Mouse (Mus musculus) forebrain, embryonic 14.5 days (tissue): ENCODE results near the gene Wbp2. TPM values are rescaled to one million over a fixed set of nuclear protein-coding genes. Genes with fewer than 3 reads are reported as not detected.

Source experiments
- ATAC-seq: fragments of 200-750 bp; cut with Nextera tagmentation; 2 replicates; pipeline ENCODE4 v1.8.0; 2017; ENCODE audit warnings: mild to moderate bottlenecking, moderate library complexity
- DNase-seq: peaks from one replicate; pipeline ENCODE4 v3.0.0-alpha.2; 2015; ENCODE audit warnings: low spot score
- H3K27ac ChIP-seq: fragments of 300-500 bp; sonication (generic); 2 replicates; pipeline ENCODE4 v1.5.1; 2014; ENCODE audit warnings: low read depth, mild to moderate bottlenecking, control low read depth, low read length, moderate library complexity
- H3K27me3 ChIP-seq: fragments of 300-500 bp; sonication (generic); replicated peaks from 2 replicates; pipeline ENCODE4 v1.6.1; 2014; ENCODE audit warnings: low read length, control low read depth, mixed read lengths; ENCODE audit not compliant: control insufficient read depth, insufficient read depth
- H3K36me3 ChIP-seq: fragments of 300-500 bp; sonication (generic); 2 replicates; pipeline ENCODE4 v1.6.1; 2014; ENCODE audit warnings: low read length, control low read depth; ENCODE audit not compliant: control insufficient read depth, insufficient read depth
- H3K4me1 ChIP-seq: fragments of 300-500 bp; sonication (generic); 2 replicates; pipeline ENCODE4 v1.6.1; 2014; ENCODE audit warnings: antibody characterized with exemption, low read length, control low read depth; ENCODE audit not compliant: control insufficient read depth, insufficient read depth
- H3K4me2 ChIP-seq: fragments of 300-500 bp; sonication (generic); 2 replicates; pipeline ENCODE4 v1.6.1; 2014; ENCODE audit warnings: mild to moderate bottlenecking, control low read depth, low read length
- H3K4me3 ChIP-seq: fragments of 300-500 bp; sonication (generic); 2 replicates; pipeline ENCODE4 v1.5.1; 2014; ENCODE audit warnings: low read depth, low read length, control low read depth
- H3K9ac ChIP-seq: fragments of 300-500 bp; sonication (generic); 2 replicates; pipeline ENCODE4 v1.6.1; 2014; ENCODE audit warnings: mild to moderate bottlenecking, low read length, control low read depth, moderate library complexity
- H3K9me3 ChIP-seq: fragments of 300-500 bp; sonication (generic); replicated peaks from 2 replicates; pipeline ENCODE4 v1.6.1; 2016; ENCODE audit warnings: low read length, control low read depth, mixed read lengths; ENCODE audit not compliant: control insufficient read depth
- WGBS: fragments of 180-500 bp; shearing (Covaris S2); extraction: QIAGEN DNeasy Blood & Tissue Kit; methylation state at CpG from one replicate; pipeline ENCODE4 v1.1.7; 2014; 5-methylcytosine and 5-hydroxymethylcytosine counted together
- polyA plus RNA-seq: library from polyadenylated mRNA; unstranded; fragments of >200 nt; fragmentation: Nextera tagmentation; extraction: Ambion mirVana; gene quantifications from 2 replicates; pipeline ENCODE4 v1.2.1, GENCODE M21; 2014

Wbp2 gene
- polyA plus RNA-seq, 1 experiment from 2014 or later = 145 TPM

DNA sequence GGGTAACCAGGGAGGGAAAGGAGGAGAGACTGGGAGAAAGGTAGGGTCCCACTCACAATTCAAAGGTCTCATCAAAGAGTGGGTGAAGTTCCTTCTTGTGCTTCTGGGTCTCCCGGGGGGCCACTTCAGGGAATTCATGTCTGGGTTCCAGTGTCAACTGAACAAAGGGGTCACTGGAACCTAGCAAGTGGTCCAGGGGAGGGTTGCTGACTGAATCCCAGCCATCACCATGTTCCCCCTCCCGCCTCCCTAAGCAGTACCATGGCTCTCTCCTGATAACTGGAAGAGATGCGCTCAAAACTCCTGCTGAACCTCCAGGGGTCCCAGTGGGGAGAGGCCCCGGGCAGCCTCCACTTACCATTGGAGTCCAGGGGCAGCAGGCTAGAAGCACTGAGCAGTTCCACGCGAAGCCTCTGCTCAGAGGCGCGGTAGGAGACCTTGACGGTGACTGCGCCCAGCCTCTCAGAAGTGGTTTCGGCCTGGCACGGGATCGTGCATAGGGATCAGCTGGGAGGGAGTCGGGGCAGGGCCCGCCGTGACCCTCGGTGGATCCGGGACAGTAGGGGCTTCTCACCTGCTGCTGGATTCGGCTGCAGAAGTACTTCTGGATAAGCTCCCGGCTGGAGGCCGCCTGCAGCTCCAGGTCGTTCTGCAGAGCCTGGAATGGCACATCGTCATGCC is 22.5 kb downstream of the Wbp2 start:
- no peak for ATAC-seq
- no peak for DNase-seq
- Histone ChIP-seq H3K27ac (no peak overlapping the region), H3K9ac (no peak overlapping the region), H3K4me1 (no peaks in the 10 kb centered on the region), H3K4me3 (no peak overlapping the region), H3K27me3 (no peaks in the 10 kb centered on the region), H3K9me3 (no peaks in the 10 kb centered on the region), H3K36me3 (peaks cover 29% of the 10 kb centered on the region), H3K4me2 (no peak overlapping the region)
- WGBS = 71% methylated on average over 23 of the region's 23 CpGs

DNA sequence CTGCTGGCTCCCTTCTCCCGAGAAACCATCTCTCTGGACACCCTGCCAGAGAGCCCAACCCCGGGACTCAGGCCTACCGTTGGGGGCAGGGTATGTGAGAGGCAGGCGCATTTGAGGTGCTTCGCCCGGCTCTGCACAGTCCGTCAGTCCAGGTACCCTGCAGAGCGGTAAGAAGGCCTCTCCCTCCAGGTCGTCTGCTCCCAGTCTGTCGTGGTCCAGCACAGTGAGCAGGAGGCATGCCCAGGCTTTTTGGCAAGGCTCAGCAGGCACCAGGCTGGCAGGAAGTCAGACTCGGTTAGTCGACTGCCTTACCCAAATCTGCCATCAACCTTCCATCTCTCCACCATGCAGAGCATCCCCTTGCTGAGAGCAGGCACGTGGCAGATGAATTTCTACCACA is 23.2 kb downstream of the Wbp2 start:
- Histone ChIP-seq H3K36me3 (peaks cover 37% of the 10 kb centered on the region), H3K9me3 (no peaks in the 10 kb centered on the region), H3K27ac (no peak overlapping the region; the same call in 1 of the 2 replicates), H3K4me2 (no peak overlapping the region), H3K27me3 (no peaks in the 10 kb centered on the region), H3K9ac (no peak overlapping the region), H3K4me1 (no peaks in the 10 kb centered on the region), H3K4me3 (no peak overlapping the region)
- DNase-seq (no peak), ATAC-seq (no peak)
- WGBS = 62% methylated on average over 13 of the region's 13 CpGs

DNA sequence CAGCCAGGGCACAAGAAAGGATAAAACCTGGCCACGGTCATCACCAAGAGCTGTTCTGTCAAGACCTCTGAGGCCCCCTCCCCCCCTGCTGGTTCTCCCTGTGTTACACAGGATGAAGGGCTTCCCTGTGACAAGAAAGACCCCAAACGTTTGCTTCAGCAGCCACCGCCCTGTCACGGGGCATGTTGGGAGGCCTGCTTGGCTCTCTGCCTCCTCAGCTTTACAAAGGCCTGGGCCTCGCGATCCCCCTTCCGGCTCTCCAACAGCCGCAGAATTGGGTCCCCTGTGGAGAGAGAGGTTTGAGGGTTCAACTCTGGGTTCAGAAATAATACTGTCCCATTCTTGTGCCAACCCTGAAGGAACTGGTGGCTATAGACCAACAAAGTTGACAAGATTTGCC is 24.3 kb downstream of the Wbp2 start:
- Histone ChIP-seq H3K9ac (peak overlapping the region; percentile 29; the same call in 1 of the 2 replicates), H3K4me1 (no peaks in the 10 kb centered on the region), H3K36me3 (peaks cover 47% of the 10 kb centered on the region), H3K4me2 (no peak overlapping the region), H3K9me3 (no peaks in the 10 kb centered on the region), H3K27me3 (no peaks in the 10 kb centered on the region), H3K27ac (no peak overlapping the region), H3K4me3 (no peak overlapping the region)
- DNase-seq (no peak), ATAC-seq (no peak)
- 32% methylated on average over 8 of the region's 8 CpGs for WGBS

DNA sequence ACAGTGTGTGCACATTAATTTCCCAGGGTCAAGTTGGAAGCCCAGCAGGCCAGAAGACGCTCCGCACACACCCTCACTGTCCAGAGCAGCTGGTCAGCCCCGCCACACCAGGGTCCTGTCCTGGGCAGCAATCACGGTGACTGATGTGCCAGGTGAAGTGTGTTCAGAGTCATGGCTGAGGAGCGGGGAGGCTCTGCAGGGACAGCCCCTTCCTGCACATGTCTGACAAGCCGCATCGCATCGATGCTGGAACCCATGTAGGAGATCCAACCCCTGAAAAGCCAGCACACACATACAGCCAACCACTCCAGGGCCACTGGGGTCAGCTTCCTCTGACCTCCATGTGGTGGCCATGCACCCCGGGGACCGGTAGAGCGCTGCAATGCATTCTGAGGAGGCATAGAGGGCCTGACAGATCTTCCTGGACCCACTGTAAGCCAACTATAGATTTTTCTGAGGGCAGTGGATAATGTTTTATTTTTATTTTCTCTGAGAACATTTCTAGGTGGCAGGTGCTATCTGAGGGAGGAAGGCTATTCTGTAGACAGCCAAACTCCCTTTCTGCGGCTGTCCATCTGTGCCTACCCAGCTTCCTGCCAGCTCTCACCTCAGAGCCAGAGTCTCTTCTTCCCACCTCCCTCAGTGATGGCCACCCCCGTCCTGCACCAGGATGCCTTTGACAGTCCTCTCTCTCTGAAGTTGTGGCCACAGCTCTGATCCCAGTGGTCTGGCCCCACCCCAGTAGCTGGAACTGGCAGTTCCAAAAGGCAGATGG is 25.0 kb downstream of the Wbp2 start:
- no peak for DNase-seq
- Histone ChIP-seq H3K4me2 (no peak overlapping the region), H3K27me3 (no peaks in the 10 kb centered on the region), H3K27ac (no peak overlapping the region), H3K9ac (peak overlapping the region; percentile 29; the same call in 1 of the 2 replicates), H3K9me3 (no peaks in the 10 kb centered on the region), H3K36me3 (peaks cover 54% of the 10 kb centered on the region), H3K4me3 (no peak overlapping the region), H3K4me1 (no peaks in the 10 kb centered on the region)
- ATAC-seq = no peak
- 89% methylated on average over 13 of the region's 13 CpGs for WGBS

DNA sequence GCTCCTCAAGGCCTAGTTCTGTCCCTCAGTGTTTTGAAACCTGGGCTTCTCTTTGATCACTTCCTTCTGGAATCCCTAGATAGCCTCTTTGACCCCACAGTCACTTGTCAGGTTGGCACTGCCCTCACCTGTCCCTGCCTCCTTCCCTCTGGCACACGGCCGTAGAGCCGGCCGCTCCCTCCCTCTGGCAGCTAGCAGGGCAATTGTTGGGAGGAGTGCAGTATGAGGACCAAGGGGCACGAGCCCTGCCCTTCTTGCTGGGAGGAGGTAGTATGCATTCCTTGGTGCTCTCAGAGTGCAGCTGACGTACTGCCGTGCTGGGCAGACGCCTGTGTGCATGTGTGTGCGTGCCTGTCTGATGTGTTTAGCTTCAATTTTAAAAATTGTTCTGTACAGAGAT is 26.2 kb downstream of the Wbp2 start:
- H3K27me3 ChIP-seq = no peaks in the 10 kb centered on the region
- ATAC-seq (no peak), DNase-seq (no peak)
- 91% methylated on average over 9 of the region's 9 CpGs for WGBS
- no peak overlapping the region for H3K4me2 ChIP-seq
- peaks cover 66% of the 10 kb centered on the region for H3K36me3 ChIP-seq
- H3K9ac ChIP-seq = no peak overlapping the region
- H3K9me3 ChIP-seq = no peaks in the 10 kb centered on the region
- no peaks in the 10 kb centered on the region for H3K4me1 ChIP-seq
- H3K27ac ChIP-seq = no peak overlapping the region
- no peak overlapping the region for H3K4me3 ChIP-seq

DNA sequence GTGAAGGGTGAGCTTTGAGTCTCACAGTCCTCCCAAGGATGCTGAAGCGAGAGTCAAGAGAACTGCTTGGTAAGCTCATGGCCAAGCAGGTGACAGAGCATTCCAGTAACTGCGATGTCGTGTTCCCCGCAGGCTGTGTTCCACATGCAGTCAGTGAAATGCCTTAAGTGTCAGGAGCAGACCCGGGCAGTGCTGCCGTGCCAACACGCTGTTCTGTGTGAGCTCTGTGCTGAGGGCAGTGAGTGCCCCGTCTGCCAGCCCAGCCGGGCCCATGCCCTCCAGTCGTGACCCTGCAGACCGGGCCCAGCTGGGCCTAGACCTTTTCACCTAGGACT is 27.1 kb downstream of the Wbp2 start:
- WGBS = 96% methylated on average over 11 of the region's 11 CpGs
- no peak overlapping the region for H3K4me2 ChIP-seq
- H3K9ac ChIP-seq = no peak overlapping the region
- DNase-seq = no peak
- no peaks in the 10 kb centered on the region for H3K27me3 ChIP-seq
- H3K9me3 ChIP-seq = no peaks in the 10 kb centered on the region
- H3K27ac ChIP-seq = no peak overlapping the region
- no peak for ATAC-seq
- no peaks in the 10 kb centered on the region for H3K4me1 ChIP-seq
- peaks cover 76% of the 10 kb centered on the region for H3K36me3 ChIP-seq
- H3K4me3 ChIP-seq = no peak overlapping the region

DNA sequence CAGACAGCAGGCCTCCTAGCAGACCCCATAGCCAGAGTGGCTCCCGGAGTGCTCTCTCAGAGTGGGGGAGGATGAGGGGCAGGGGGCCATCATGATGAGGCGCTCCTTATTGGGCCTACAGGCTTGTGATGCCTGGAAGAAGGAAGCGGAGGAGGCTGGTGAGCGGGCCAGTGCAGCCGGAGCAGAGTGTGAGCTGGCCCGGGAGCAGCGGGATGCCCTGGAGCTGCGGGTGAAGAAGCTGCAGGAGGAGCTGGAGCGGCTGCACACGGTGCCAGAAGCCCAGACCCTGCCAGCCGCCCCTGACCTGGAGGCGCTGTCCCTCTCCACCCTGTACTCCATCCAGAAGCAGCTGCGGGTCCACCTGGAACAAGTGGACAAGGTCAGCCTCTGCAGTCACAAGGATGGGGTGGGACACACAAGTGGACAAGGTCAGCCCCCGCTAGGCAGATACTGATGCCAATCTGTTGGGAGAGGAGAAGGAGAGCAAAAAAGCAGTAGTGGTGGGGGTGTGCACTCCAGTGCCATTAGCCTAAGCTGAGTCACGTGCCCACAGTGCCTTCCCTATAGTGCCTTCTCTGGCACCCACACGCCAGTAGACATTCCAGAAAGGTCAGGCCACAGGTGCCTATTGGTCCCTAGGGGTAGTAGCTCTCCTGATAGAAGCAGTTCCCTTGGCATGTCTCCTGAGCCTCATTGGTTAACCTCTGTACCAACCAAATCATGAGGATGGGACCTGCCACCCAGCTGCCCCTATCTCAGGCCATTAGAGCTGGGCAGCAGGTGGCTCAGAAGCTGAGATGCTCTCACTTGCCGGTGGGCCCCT is 27.7 kb downstream of the Wbp2 start:
- ATAC-seq (no peak), DNase-seq (no peak)
- no peak overlapping the region for H3K9ac ChIP-seq
- H3K27ac ChIP-seq = no peak overlapping the region
- no peaks in the 10 kb centered on the region for H3K27me3 ChIP-seq
- peaks cover 81% of the 10 kb centered on the region for H3K36me3 ChIP-seq
- H3K4me2 ChIP-seq = no peak overlapping the region
- H3K9me3 ChIP-seq = no peaks in the 10 kb centered on the region
- WGBS = 90% methylated on average over 17 of the region's 17 CpGs
- H3K4me3 ChIP-seq = no peak overlapping the region
- H3K4me1 ChIP-seq = no peaks in the 10 kb centered on the region

DNA sequence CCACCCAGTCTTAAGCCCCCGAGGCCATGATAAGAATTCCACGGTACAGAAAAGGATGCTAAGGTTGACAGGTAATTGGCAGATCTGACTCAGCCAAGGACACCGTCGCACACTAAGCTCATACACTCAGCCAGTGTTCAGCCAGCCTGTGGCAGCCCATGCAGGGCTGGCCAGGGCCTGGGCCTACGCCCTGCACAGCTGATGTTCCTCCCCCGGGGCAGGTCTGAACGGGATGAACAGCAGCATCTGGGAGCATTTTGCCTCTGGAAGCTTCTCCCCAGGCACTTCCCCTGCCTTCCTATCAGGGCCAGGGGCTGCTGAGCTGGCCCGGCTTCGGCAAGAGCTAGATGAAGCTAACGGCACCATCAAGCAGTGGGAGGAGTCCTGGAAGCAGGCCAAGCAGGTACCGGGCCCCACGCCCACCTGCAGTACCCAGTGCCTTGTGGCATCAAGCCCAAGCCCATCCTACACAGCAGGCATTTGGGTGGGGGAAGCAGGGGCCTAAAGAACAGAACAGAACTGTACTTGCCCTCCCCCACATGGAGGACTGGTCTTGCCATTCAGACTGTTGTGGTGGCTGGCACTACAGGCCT is 28.7 kb downstream of the Wbp2 start:
- Histone ChIP-seq H3K27me3 (no peaks in the 10 kb centered on the region), H3K4me3 (no peak overlapping the region), H3K27ac (no peak overlapping the region), H3K9me3 (no peaks in the 10 kb centered on the region), H3K4me2 (no peak overlapping the region), H3K9ac (no peak overlapping the region), H3K36me3 (peaks cover 91% of the 10 kb centered on the region), H3K4me1 (no peaks in the 10 kb centered on the region)
- 68% methylated on average over 12 of the region's 12 CpGs for WGBS
- DNase-seq (no peak), ATAC-seq (no peak)
